Mouse (Mus musculus): Measurements from ENCODE around the gene D13Ertd608e.
"Not testable (repeated sequence)": the region's sequence is repeated elsewhere in the genome, so short reads cannot be mapped to it uniquely, and the experiment has no call there.

DNA sequence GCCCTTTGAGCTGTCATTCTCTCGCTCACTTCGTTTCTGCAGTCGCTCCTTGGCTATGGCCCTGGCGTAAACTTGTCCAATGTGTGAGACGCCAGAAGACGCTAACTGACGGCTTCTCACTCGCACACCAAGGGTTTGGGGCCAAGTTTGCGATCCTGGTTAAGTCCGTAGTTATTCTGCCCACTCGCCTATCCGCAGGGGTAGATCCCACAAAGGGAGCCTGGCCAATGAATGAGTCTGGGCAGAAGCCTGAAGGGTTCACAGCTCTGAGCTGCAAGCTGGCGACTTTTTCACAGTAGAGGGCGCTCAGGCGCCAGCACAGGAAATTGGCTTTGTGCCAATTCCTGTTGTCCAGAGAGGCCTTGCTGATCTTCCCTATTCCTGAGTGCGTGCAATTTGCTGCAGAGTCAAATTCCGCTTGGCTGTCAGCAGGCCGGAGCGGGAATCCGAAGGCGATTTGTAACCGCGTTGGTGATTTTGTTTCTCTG, 562 bp downstream of the D13Ertd608e start:
- TF ChIP-seq CTCF (IDR thresholded peaks at IDR 0.05; ENCODE audit: low read depth, low read length) = 0 out of 2 replicates have a peak, but pooled peaks have one; percentile 8
- TF ChIP-seq POLR2A (IDR thresholded peaks at IDR 0.05; ENCODE audit: borderline replicate concordance, low read depth, low read length) = not testable (repeated sequence)

Data from bone marrow macrophage, adult 2 months (primary cell).